Mouse (Mus musculus): ENCODE measurements at regions not wholly inside any gene's neighbourhood (a gene's known extent, or its start where the extent isn't known, plus 50 kb on each side); places are given as distances from the start of the nearest gene placed in this dataset.

- TF ChIP-seq USF1 (IDR thresholded peaks at IDR 0.05; ENCODE audit: low read depth), result no peak
- no peak for TF ChIP-seq MYOG (IDR thresholded peaks at IDR 0.05; ENCODE audit: control insufficient read depth, extremely low read depth, insufficient read length)
- TF ChIP-seq CEBPB (IDR thresholded peaks at IDR 0.05; ENCODE audit: low read depth), result no peak
- TF ChIP-seq MYOD1 (IDR thresholded peaks at IDR 0.05; ENCODE audit: control insufficient read depth, insufficient read length, low read depth), result no peak
- no peak for TF ChIP-seq CTCF (IDR thresholded peaks at IDR 0.05; ENCODE audit: control insufficient read depth, insufficient read depth, insufficient read length)
- TF ChIP-seq MAX (IDR thresholded peaks at IDR 0.05), result no peak
- no peak for TF ChIP-seq FOSL1 (IDR thresholded peaks at IDR 0.05; ENCODE audit: insufficient read depth, low read length, poor library complexity, severe bottlenecking)
- H3K27me3 ChIP-seq (ENCODE audit: control insufficient read depth, insufficient read depth, insufficient read length), result no peaks in the 10 kb centered on the region
- H3K79me2 ChIP-seq (ENCODE audit: control insufficient read depth, insufficient read depth), result peaks cover 26% of the 10 kb centered on the region
- H3K4me3 ChIP-seq (ENCODE audit: insufficient read depth, poor library complexity, severe bottlenecking), result no peak overlapping the region
- H3K79me3 ChIP-seq (ENCODE audit: low read depth), result peaks cover 2% of the 10 kb centered on the region
- H3K36me3 ChIP-seq (ENCODE audit: control insufficient read depth, insufficient read depth), result peaks cover 6% of the 10 kb centered on the region
- H3ac ChIP-seq (ENCODE audit: control insufficient read depth, insufficient read length, low read depth), result no peak overlapping the region
These were observed 213.1 kb upstream of the Klf14 start for GRCm38 (mm10) chr6:31171831-31172569.

- peaks cover 14% of the 10 kb centered on the region for H3K36me3 ChIP-seq (ENCODE audit: control insufficient read depth, insufficient read depth)
- TF ChIP-seq CTCF (IDR thresholded peaks at IDR 0.05; ENCODE audit: control insufficient read depth, insufficient read depth, insufficient read length) (no peak), MYOD1 (IDR thresholded peaks at IDR 0.05; ENCODE audit: control insufficient read depth, insufficient read length, low read depth) (no peak), FOSL1 (IDR thresholded peaks at IDR 0.05; ENCODE audit: insufficient read depth, low read length, poor library complexity, severe bottlenecking) (no peak), MAX (IDR thresholded peaks at IDR 0.05) (no peak), USF1 (IDR thresholded peaks at IDR 0.05; ENCODE audit: low read depth) (no peak), MYOG (IDR thresholded peaks at IDR 0.05; ENCODE audit: control insufficient read depth, extremely low read depth, insufficient read length) (no peak), CEBPB (IDR thresholded peaks at IDR 0.05; ENCODE audit: low read depth) (no peak)
These were observed 216.9 kb upstream of the Klf14 start for GRCm38 (mm10) chr6:31175769-31176168.

GRCm38 (mm10) chr6:31176368-31176767 lies 217.5 kb upstream of the Klf14 start:
- peaks cover 26% of the 10 kb centered on the region for H3K79me2 ChIP-seq (ENCODE audit: control insufficient read depth, insufficient read depth)
- no peaks in the 10 kb centered on the region for H3K27me3 ChIP-seq (ENCODE audit: control insufficient read depth, insufficient read depth, insufficient read length)
- H3ac ChIP-seq (ENCODE audit: control insufficient read depth, insufficient read length, low read depth), result no peak overlapping the region
- TF ChIP-seq USF1 (IDR thresholded peaks at IDR 0.05; ENCODE audit: low read depth), result no peak
- TF ChIP-seq CTCF (IDR thresholded peaks at IDR 0.05; ENCODE audit: control insufficient read depth, insufficient read depth, insufficient read length), result peak; percentile 10
- H3K36me3 ChIP-seq (ENCODE audit: control insufficient read depth, insufficient read depth), result peaks cover 20% of the 10 kb centered on the region
- peaks cover 2% of the 10 kb centered on the region for H3K79me3 ChIP-seq (ENCODE audit: low read depth)
- H3K4me3 ChIP-seq (ENCODE audit: insufficient read depth, poor library complexity, severe bottlenecking), result no peak overlapping the region

More at GRCm38 (mm10) chr6:31175769-31176168, 216.9 kb upstream of the Klf14 start:
- no peak overlapping the region for H3K4me3 ChIP-seq (ENCODE audit: insufficient read depth, poor library complexity, severe bottlenecking)
- peaks cover 26% of the 10 kb centered on the region for H3K79me2 ChIP-seq (ENCODE audit: control insufficient read depth, insufficient read depth)
- no peak overlapping the region for H3ac ChIP-seq (ENCODE audit: control insufficient read depth, insufficient read length, low read depth)
- H3K27me3 ChIP-seq (ENCODE audit: control insufficient read depth, insufficient read depth, insufficient read length), result no peaks in the 10 kb centered on the region
- peaks cover 2% of the 10 kb centered on the region for H3K79me3 ChIP-seq (ENCODE audit: low read depth)

- Histone ChIP-seq H3K79me3 (ENCODE audit: low read depth) (peaks cover 2% of the 10 kb centered on the region), H3K79me2 (ENCODE audit: control insufficient read depth, insufficient read depth) (peaks cover 22% of the 10 kb centered on the region), H3K4me3 (ENCODE audit: insufficient read depth, poor library complexity, severe bottlenecking) (no peak overlapping the region), H3ac (ENCODE audit: control insufficient read depth, insufficient read length, low read depth) (no peak overlapping the region), H3K36me3 (ENCODE audit: control insufficient read depth, insufficient read depth) (peaks cover 20% of the 10 kb centered on the region), H3K27me3 (ENCODE audit: control insufficient read depth, insufficient read depth, insufficient read length) (no peaks in the 10 kb centered on the region)
- TF ChIP-seq MAX (IDR thresholded peaks at IDR 0.05), result no peak
These were observed 218.0 kb upstream of the Klf14 start for GRCm38 (mm10) chr6:31176831-31177230.

DNA sequence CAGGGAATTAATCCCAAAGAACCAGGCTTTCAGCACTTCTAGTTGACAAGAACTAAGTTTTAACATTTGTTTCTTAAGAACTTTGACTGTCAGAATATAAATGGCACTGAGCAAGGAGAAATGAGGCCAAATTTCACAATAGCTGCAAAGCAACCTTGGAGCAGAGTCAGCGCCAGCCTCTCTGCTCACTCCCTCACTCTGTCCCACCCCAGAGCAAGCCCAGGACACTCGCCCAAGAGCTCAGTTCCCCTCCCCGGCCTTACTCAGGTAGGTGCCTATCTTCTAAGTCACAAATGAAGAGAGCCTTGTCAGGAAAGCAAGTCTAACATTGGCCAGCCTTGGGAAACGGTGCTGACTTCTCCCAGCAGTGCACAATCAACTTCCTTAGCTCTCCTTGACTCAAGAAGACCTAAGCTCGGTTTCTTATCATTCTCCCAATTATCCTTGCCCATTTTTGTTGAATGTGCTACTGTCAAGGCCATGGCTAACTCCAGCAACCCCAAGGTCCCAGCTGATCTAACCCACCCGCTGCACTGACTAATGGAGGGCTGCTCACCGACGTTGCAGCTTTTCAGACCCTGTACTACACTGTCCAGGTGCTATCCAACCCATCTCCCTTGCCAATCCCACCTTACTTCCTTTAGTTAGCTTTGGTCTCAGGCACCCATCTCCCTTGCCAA lies 219.5 kb upstream of the Klf14 start:
- TF ChIP-seq MAX (IDR thresholded peaks at IDR 0.05) (no peak), MYOG (IDR thresholded peaks at IDR 0.05; ENCODE audit: control insufficient read depth, extremely low read depth, insufficient read length) (no peak), MYOD1 (IDR thresholded peaks at IDR 0.05; ENCODE audit: control insufficient read depth, insufficient read length, low read depth) (no peak), USF1 (IDR thresholded peaks at IDR 0.05; ENCODE audit: low read depth) (no peak), FOSL1 (IDR thresholded peaks at IDR 0.05; ENCODE audit: insufficient read depth, low read length, poor library complexity, severe bottlenecking) (no peak), CEBPB (IDR thresholded peaks at IDR 0.05; ENCODE audit: low read depth) (no peak), CTCF (IDR thresholded peaks at IDR 0.05; ENCODE audit: control insufficient read depth, insufficient read depth, insufficient read length) (no peak)
- H3K36me3 ChIP-seq (ENCODE audit: control insufficient read depth, insufficient read depth), result peaks cover 20% of the 10 kb centered on the region

GRCm38 (mm10) chr6:31182284-31182683 lies 216.3 kb upstream of the Mkln1 start:
- Histone ChIP-seq H3K79me3 (ENCODE audit: low read depth) (peaks cover 6% of the 10 kb centered on the region), H3K79me2 (ENCODE audit: control insufficient read depth, insufficient read depth) (peaks cover 23% of the 10 kb centered on the region), H3ac (ENCODE audit: control insufficient read depth, insufficient read length, low read depth) (no peak overlapping the region), H3K4me3 (ENCODE audit: insufficient read depth, poor library complexity, severe bottlenecking) (no peak overlapping the region), H3K27me3 (ENCODE audit: control insufficient read depth, insufficient read depth, insufficient read length) (no peaks in the 10 kb centered on the region), H3K36me3 (ENCODE audit: control insufficient read depth, insufficient read depth) (peaks cover 20% of the 10 kb centered on the region)
- TF ChIP-seq CTCF (IDR thresholded peaks at IDR 0.05; ENCODE audit: control insufficient read depth, insufficient read depth, insufficient read length) (no peak), USF1 (IDR thresholded peaks at IDR 0.05; ENCODE audit: low read depth) (no peak), FOSL1 (IDR thresholded peaks at IDR 0.05; ENCODE audit: insufficient read depth, low read length, poor library complexity, severe bottlenecking) (no peak), MYOD1 (IDR thresholded peaks at IDR 0.05; ENCODE audit: control insufficient read depth, insufficient read length, low read depth) (no peak), MYOG (IDR thresholded peaks at IDR 0.05; ENCODE audit: control insufficient read depth, extremely low read depth, insufficient read length) (no peak), MAX (IDR thresholded peaks at IDR 0.05) (no peak), CEBPB (IDR thresholded peaks at IDR 0.05; ENCODE audit: low read depth) (no peak)

More for the DNA sequence above, 219.5 kb upstream of the Klf14 start:
- H3K4me3 ChIP-seq (ENCODE audit: insufficient read depth, poor library complexity, severe bottlenecking), result no peak overlapping the region
- H3K27me3 ChIP-seq (ENCODE audit: control insufficient read depth, insufficient read depth, insufficient read length), result no peaks in the 10 kb centered on the region
- peaks cover 21% of the 10 kb centered on the region for H3K79me2 ChIP-seq (ENCODE audit: control insufficient read depth, insufficient read depth)
- H3K79me3 ChIP-seq (ENCODE audit: low read depth), result peaks cover 2% of the 10 kb centered on the region
- no peak overlapping the region for H3ac ChIP-seq (ENCODE audit: control insufficient read depth, insufficient read length, low read depth)

Measured in C2C12 (cell line).